Mouse (Mus musculus): ENCODE results near the gene Itpr2.

Itpr2 gene

DNA sequence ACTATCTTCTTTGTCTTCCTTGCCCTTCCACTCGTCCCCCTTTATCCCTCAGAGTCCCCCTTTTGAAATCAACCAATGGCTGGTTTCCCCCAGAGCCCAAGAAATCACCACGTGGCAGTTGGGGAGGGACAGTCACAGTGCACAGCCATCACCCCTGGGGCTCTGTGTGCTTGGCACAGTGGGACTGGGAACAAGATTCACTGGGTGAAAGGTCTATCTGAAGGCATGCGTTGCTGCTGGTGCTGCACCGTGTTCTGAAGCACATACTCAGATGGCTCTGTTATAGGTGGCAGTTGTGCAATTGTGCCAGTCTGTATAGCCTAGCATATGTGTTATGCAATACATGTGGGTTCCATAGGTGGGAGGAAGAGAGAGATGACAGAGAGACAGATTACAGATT is 154.5 kb downstream of the Itpr2 start:
- no peak for DNase-seq (ENCODE audit: low read depth)

- DNase-seq (ENCODE audit: low read depth): no peak
Observed at GRCm38 (mm10) chr6:146346545-146347195, 155.4 kb downstream of the Itpr2 start.

DNA sequence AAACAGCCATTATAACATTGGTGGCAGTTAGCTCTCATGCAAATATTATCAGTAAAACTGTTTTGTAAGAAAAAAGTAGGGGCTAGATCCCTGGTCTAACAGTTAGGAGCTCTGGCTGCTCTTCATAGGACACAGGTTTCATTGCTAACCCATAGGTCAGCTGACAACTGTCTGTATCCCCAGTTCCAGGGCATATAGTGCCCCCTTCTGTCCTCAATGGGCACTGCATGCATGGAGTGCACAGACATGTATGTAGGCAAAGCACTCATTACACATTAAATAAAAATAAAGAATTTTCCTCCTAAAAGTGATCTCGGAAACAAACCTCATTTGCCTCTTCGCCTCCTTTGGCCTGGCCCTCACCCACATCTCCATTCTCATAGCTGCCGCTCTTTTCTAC is 157.3 kb downstream of the Itpr2 start:
- peak; percentile 73 for DNase-seq (ENCODE audit: low read depth)

GRCm38 (mm10) chr6:146343671-146344384 is 158.2 kb downstream of the Itpr2 start:
- no peak for DNase-seq (ENCODE audit: low read depth)

DNA sequence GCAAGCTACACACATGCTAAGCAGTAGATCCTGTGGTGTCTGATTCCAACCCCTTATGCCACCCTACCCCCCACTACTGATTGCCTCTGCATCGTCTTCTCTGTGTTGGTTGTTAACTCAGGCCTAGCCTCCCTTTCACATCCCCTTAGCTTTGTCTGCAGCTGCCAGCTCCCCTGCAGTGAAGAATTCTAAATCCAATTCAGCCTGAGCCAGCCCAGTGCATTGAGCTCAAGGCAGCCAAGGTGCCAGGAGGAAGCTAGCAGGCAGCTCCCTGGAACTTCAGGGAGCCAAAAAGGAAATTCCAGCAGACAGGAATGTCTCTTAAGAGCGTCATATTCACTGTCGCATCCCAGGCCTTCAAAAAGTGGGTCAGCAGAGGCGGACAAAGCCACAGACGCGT is 159.0 kb downstream of the Itpr2 start:
- DNase-seq (ENCODE audit: low read depth): no peak

DNA sequence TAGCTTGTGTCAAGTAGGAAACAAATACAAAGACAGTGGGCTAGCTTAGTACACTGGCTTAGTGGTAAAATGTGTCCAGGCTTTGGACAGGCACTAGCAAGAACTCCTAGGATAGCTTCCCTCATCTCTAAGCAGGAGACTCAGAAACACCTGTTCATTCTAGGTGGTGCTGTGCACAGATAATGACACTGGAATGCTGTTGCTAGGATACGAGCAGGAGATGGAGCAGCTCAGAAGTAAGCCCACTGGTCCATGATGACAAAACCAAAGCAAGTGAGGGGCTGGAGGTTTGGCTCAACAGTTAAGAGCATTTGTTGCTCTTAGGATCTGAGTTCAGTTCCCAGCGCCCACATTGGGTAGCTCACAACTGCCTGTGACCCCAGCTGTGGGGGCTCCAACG is 160.1 kb downstream of the Itpr2 start:
- DNase-seq (ENCODE audit: low read depth): no peak

DNA sequence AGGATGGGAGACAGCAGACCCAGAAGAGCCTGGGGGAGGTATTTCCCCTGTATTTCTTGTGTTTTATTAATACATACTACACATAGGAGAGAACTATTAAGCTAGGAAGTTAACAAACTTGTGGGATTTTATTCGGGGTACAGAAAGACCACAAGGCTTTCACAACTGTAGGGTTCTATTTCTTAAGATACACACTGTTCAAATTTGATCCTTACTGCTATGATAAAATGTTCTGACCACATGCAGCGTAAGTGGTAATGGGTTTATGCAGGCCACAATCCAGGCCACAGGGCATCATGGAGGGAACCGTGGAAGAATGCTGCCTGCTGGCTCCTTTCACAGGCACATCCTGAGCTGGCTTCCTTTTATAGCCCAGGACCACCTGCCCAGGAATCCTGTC is 160.6 kb downstream of the Itpr2 start:
- DNase-seq (ENCODE audit: low read depth): peak; percentile 57

GRCm38 (mm10) chr6:146340951-146341350 is 161.1 kb downstream of the Itpr2 start:
- no peak for DNase-seq (ENCODE audit: low read depth)

DNA sequence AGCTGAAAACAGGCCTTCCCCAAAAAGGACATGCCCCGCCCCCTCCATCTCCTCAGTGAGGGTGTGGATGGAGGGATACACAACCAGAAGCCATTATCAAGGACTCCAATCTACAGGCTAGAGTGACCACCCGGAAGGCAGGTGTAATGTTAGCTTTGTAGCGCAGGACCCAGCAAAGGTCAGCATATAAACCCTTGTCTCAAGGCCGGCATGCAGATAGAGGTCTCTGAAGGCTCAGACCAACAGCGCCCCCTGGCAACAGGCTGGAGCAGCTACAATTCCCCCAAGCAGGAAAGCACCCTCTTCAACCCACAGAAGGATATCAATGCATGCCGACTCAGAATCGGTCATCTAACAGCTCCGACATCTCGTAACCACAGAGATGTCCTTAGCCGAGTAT is 162.2 kb downstream of the Itpr2 start:
- DNase-seq (ENCODE audit: low read depth): peak; percentile 81

- no peak for DNase-seq (ENCODE audit: low read depth)
Observed at GRCm38 (mm10) chr6:146337237-146337636, 164.8 kb downstream of the Itpr2 start.

DNA sequence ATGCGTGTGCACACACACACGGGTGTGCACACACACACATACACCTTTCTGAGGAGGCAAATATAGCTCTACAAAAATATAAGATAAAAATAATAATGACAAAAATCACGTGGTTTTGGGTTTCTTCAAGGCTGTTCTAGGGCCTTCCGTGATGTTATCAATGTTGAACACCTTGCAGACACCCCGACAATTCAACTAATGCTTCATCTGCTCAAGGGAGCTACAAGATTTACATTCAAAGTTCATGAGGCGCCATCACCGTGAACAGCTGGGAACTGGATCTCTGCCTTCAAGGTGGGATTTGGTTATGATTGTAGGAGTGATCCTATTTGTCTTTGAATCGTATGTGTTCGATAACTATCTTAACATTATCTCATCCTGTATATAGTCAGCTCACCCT is 166.8 kb downstream of the Itpr2 start:
- peak; percentile 53 for DNase-seq (ENCODE audit: low read depth)

DNA sequence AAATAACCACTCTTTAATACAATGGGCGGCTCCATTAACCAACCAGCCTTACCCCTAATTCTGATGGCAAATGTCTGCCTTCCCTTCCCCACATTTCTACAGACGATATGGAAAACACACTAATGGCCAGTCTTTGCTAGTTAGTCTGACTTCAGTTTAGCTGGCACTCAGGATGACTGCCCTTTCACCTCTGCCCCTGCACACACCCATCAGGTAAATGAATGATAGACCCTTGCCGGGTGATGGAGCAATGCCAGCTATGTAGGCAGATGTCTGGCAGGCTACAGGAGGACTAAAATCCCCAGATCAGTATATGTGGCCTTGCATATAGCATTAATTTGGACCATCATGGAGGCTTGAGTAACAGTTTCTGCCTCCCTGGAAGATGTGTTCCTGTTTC is 168.5 kb downstream of the Itpr2 start:
- no peak for DNase-seq (ENCODE audit: low read depth)

- no peak for DNase-seq (ENCODE audit: low read depth)
Observed at GRCm38 (mm10) chr6:146331017-146331669, 170.9 kb downstream of the Itpr2 start.

GRCm38 (mm10) chr6:146329079-146329478 is 172.9 kb downstream of the Itpr2 start:
- DNase-seq (ENCODE audit: low read depth): peak; percentile 75

DNA sequence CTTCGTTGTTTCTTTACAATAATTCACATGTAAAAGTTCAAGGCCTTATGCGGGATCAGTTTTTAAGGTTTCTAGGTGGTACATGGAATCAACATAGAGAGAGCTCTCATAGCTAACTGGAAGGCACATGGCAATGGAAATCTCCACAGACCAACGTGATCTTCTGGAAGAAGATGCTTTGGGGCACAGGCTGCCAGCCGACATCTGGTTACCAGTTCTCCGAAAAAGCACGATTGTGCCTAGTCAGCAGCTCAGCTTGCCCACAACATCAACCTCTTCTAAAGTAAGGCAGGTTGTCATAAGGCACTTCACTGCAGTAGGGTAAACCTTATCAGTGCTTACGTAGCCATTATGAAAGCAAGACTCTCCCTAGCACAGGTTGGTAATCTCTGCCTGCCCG is 175.4 kb downstream of the Itpr2 start:
- no peak for DNase-seq (ENCODE audit: low read depth)

DNA sequence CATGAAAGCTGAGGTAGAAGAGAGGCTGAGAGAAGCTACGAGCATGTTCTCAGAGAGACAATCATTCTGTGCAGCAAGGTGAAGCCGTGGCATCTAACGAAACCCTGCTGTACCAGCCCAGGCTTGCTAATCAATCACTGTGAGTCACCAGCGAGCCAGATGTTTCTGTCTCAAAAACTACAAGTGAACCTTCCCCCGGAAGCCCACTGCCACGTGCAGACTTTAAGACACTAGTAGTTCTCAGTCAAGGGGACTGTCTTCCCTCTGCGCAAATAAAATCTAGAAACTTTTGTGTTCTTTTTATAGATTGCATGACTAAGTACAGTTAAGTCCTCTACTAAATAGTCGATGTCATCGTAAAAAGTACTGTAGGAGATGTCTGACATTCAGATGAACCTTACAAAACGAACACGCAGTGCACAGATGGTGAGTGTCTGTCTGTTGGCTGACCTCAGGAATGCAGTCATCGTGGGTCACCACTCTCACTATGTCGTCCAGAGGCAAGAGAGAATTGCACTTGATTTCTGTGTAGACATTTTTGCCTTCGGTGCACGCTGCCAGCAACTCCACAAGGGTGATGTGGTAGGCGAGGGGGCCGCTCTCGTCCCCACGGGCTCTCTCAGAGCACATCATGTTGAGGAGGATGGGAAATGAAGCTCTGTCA is 177.3 kb downstream of the Itpr2 start:
- no peak for DNase-seq (ENCODE audit: low read depth)

GRCm38 (mm10) chr6:146322555-146322954 is 179.5 kb downstream of the Itpr2 start:
- no peak for DNase-seq (ENCODE audit: low read depth)

- DNase-seq (ENCODE audit: low read depth): no peak
Observed at GRCm38 (mm10) chr6:146321951-146322350, 180.1 kb downstream of the Itpr2 start.

GRCm38 (mm10) chr6:146316415-146316814 is 185.6 kb downstream of the Itpr2 start:
- peak; percentile 47 for DNase-seq (ENCODE audit: low read depth)

GRCm38 (mm10) chr6:146315153-146315552 is 186.9 kb downstream of the Itpr2 start:
- DNase-seq (ENCODE audit: low read depth): no peak

DNA sequence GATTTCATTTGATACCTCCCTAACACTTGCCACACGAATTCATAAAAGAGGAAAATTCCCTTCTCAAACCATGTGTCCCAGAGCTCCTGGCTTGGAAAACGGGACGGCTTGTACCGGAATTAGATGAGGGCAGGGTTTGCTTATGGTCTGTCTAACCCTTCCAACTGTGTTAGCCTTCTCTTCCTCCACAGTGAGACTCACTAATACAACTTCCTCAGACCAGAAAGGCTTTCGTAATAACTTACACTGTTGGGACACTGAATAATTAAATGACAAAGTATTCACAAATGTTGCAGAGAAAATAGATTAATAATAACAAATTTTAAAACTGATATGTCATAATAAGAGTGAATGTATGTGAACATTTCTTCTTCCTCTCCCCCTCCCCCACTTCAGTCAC is 187.7 kb downstream of the Itpr2 start:
- peak; percentile 55 for DNase-seq (ENCODE audit: low read depth)

- peak; percentile 92 for DNase-seq (ENCODE audit: low read depth)
Observed at GRCm38 (mm10) chr6:146313396-146313795, 188.6 kb downstream of the Itpr2 start.

- no peak for DNase-seq (ENCODE audit: low read depth)
Observed at GRCm38 (mm10) chr6:146310210-146310609, 191.8 kb downstream of the Itpr2 start.
